Mouse (Mus musculus): ENCODE data around the gene Olfr1301.

GRCm38 (mm10) chr2:111777129-111777528, 26.3 kb downstream of the Olfr1301 start, which contains the start of gene Olfr1302:
- TF ChIP-seq CTCF (IDR thresholded peaks at IDR 0.05; ENCODE audit: insufficient read depth, low read length) (no peak), POLR2A (IDR thresholded peaks at IDR 0.05; ENCODE audit: borderline replicate concordance, extremely low read depth, low read depth, low read length) (no peak)
